11 mouse cellular contexts compared by ENCODE assay signal in the genomic region with DNA sequence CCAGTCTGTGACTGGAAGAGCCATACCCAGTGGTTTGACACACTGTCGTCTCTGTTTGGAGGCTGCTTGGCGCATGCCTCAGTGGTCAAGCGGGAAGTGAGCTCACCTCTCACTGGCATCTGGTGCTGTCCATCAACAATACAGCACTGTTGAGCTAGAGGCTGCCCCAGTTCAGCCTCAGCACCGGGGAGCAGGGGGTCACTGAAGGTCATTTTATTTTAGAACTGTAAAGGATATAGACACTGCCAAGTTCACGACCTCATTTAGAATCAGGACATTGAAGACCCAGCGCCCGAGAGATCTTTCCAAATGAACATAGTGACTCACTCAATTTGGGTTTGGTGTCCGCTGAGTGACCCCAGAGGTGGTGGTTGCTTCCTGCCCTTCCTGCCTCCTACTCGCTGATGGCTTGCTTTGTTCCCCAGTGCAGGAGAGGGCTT.
A peak's percentile ranks its signal among the peaks of the same experiment; 100 is the strongest.
DNase-seq lines count a peak whose midpoint lies in the region; ATAC-seq and TF ChIP-seq lines count a peak whose summit lies in the region.
"Had no signal": no experiment of that assay in that cellular context is flagged by ENCODE, and none has a peak within 500 bp of the region (broad histone marks: within the 10 kb centered on the region; RNA-seq: fewer than 3 reads in every experiment).

No protein-coding gene starts in this region.

- no peaks in the 10 kb centered on the region for H3K4me1 ChIP-seq in cerebellum, adult 2 months (ENCODE audit: control insufficient read depth, insufficient read depth, low read length)
- no peaks in the 10 kb centered on the region for H3K4me1 ChIP-seq in lung, embryonic 14.5 days (ENCODE audit: insufficient read depth)
- 0 out of 2 replicates have a peak, but pooled peaks cover 4% of the 10 kb centered on the region for H3K4me1 ChIP-seq in stomach, embryonic 14.5 days (ENCODE audit: control insufficient read depth, insufficient read depth, low read length)
- H3K4me1 ChIP-seq: midbrain, embryonic 13.5 days had no signal

- no peak overlapping the region for H3K4me3 ChIP-seq in cerebellum, adult 2 months (replicated peaks; ENCODE audit: insufficient read depth, low read depth, low read length)
- no peak overlapping the region for H3K4me3 ChIP-seq in lung, embryonic 14.5 days (ENCODE audit: low read depth, low read length)
- no peak overlapping the region for H3K4me3 ChIP-seq in stomach, embryonic 14.5 days (ENCODE audit: low read depth, low read length)
- H3K4me3 ChIP-seq: midbrain, embryonic 13.5 days had no signal

- DNase-seq in cerebellum, adult 2 months: peak in 1 of 2 experiments; percentile 11
- no peak for DNase-seq in cerebellum, postnatal 4 days (ENCODE audit: low spot score in 2 of 2)
- DNase-seq in lung, embryonic 14.5 days: peak; percentile 6
- DNase-seq in lung, postnatal 14 days: no peak
- peak; percentile 24 to 37 for DNase-seq in kidney, adult 8-10 months
- no peak for DNase-seq in urinary bladder, adult 2 months (ENCODE audit: low spot score)
- no peak for DNase-seq in cerebellum, postnatal 10 days
- DNase-seq: cerebellum, postnatal 25 days had no signal

- no peak for TF ChIP-seq CTCF in cerebellum, adult 2 months (IDR thresholded peaks at IDR 0.05; ENCODE audit: borderline replicate concordance, insufficient read depth, low read depth, low read length)
- TF ChIP-seq CTCF in lung, embryonic 14.5 days (IDR thresholded peaks at IDR 0.05; ENCODE audit: low read depth): no peak

- H3K4me2 ChIP-seq in lung, embryonic 14.5 days: no peak overlapping the region
- no peak overlapping the region for H3K4me2 ChIP-seq in stomach, embryonic 14.5 days (replicated peaks; ENCODE audit: low read depth, low read length)
- H3K4me2 ChIP-seq: midbrain, embryonic 13.5 days had no signal

- no peak for ATAC-seq in lung, embryonic 14.5 days (ENCODE audit: insufficient read depth)
- ATAC-seq in stomach, embryonic 14.5 days (ENCODE audit: insufficient number of reproducible peaks, insufficient read depth, low FRiP score, low read depth): peak; percentile 4; the same call in 1 of the 2 replicates
- ATAC-seq: forebrain, embryonic 14.5 days; midbrain, embryonic 13.5 days had no signal

- peaks cover 2% of the 10 kb centered on the region; the same call in 1 of the 2 replicates for H3K27me3 ChIP-seq in cerebellum, adult 2 months (ENCODE audit: control insufficient read depth, insufficient read depth, low read length)
- H3K27me3 ChIP-seq in lung, embryonic 14.5 days (ENCODE audit: insufficient read depth, low read length): no peaks in the 10 kb centered on the region
- no peaks in the 10 kb centered on the region for H3K27me3 ChIP-seq in stomach, embryonic 14.5 days (ENCODE audit: control insufficient read depth, insufficient read depth, low read length)

- no peaks in the 10 kb centered on the region for H3K9me3 ChIP-seq in lung, embryonic 14.5 days (ENCODE audit: low read depth, low read length)
- H3K9me3 ChIP-seq in stomach, embryonic 14.5 days (ENCODE audit: control insufficient read depth, low read depth, low read length): no peaks in the 10 kb centered on the region

- no peak for TF ChIP-seq POLR2A in cerebellum, adult 2 months (IDR thresholded peaks at IDR 0.05; ENCODE audit: borderline replicate concordance, insufficient read depth, low read length)

- H3K9ac ChIP-seq in lung, embryonic 14.5 days: no peak overlapping the region
- no peak overlapping the region for H3K9ac ChIP-seq in stomach, embryonic 14.5 days (replicated peaks; ENCODE audit: low read depth, low read length)
- H3K9ac ChIP-seq: midbrain, embryonic 13.5 days had no signal

- H3K27ac ChIP-seq in cerebellum, adult 2 months (ENCODE audit: insufficient read depth, low read length): peak overlapping the region; percentile 16; the same call in 1 of the 2 replicates
- H3K27ac ChIP-seq in lung, embryonic 14.5 days (ENCODE audit: low read depth): no peak overlapping the region
- no peak overlapping the region for H3K27ac ChIP-seq in stomach, embryonic 14.5 days (ENCODE audit: low read length)
- H3K27ac ChIP-seq: midbrain, embryonic 13.5 days had no signal

- H3K36me3 ChIP-seq in lung, embryonic 14.5 days (ENCODE audit: insufficient read depth): no peaks in the 10 kb centered on the region
- H3K36me3 ChIP-seq in stomach, embryonic 14.5 days (ENCODE audit: control insufficient read depth, insufficient read depth, low read length): no peaks in the 10 kb centered on the region
- H3K36me3 ChIP-seq: midbrain, embryonic 13.5 days had no signal

- 73% methylated on average over 9 of the region's 9 CpGs for WGBS in cerebellum, adult 2 months
- 62% methylated on average over 9 of the region's 9 CpGs for WGBS in lung, embryonic 14.5 days
- 65% methylated on average over 9 of the region's 9 CpGs for WGBS in stomach, embryonic 14.5 days

Comparison
In these comparisons a context has a peak if more than half of its experiments do, and no peak if none do; other contexts are left out.
1. DNase-seq: peak in lung, embryonic 14.5 days (single experiment) and kidney, adult 8-10 months (2 of 2); none in cerebellum, postnatal 4 days (0 of 2), lung, postnatal 14 days (single experiment), urinary bladder, adult 2 months (single experiment) and cerebellum, postnatal 10 days (0 of 2).